Mouse (Mus musculus): ENCODE data around the gene Rxra. TPM values are rescaled to one million over a fixed set of nuclear protein-coding genes. Genes with fewer than 3 reads are reported as not detected.

Gene Rxra
- polyA plus RNA-seq, 1 experiment, result 7.0 TPM

DNA sequence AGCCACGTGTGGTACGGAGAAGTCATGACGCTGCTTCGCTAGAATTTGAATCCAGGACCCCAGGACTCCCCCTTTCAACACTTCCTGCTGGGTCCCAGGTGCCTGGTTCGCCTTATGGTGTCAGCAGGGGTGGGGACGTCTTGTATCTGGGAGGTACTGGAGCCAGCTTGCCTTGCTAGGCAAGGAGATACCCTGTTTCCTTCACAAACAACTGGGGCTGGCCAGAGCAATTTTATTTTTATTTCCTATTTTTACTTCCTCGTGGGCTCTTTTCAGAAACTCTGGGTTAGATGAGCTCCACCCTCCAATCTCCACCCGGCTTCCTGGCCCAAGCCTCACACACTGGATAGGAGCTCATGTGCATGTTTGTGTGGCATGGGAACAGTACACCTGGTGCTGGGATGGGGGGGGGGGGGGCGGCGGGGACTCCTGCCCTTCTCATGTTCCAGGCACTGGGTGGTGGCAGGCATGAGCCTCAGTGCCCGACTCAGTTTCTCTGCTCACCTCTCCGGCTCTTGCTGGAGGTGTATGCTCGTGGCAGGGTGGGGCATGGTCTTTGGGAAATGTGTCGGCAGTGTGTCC lies 15.0 kb downstream of the Rxra start:
- TF ChIP-seq FLI1 (IDR thresholded peaks at IDR 0.05; ENCODE audit: low read length) (no peak), GATA1 (IDR thresholded peaks at IDR 0.05; ENCODE audit: borderline replicate concordance, low read length) (no peak)
- H3K27me3 ChIP-seq (replicated peaks), result peaks cover 94% of the 10 kb centered on the region
- no peak overlapping the region for H3K4me3 ChIP-seq (replicated peaks)
- H3K9me3 ChIP-seq, result no peaks in the 10 kb centered on the region
- peaks cover 21% of the 10 kb centered on the region for H3K4me1 ChIP-seq
- no peaks in the 10 kb centered on the region for H3K36me3 ChIP-seq (replicated peaks; ENCODE audit: low read length)

GRCm38 (mm10) chr2:27692608-27693007 lies 16.4 kb downstream of the Rxra start:
- Histone ChIP-seq H3K27me3 (replicated peaks) (peaks cover 94% of the 10 kb centered on the region), H3K9me3 (no peaks in the 10 kb centered on the region), H3K36me3 (replicated peaks; ENCODE audit: low read length) (no peaks in the 10 kb centered on the region), H3K4me1 (peaks cover 21% of the 10 kb centered on the region), H3K4me3 (replicated peaks) (no peak overlapping the region)
- TF ChIP-seq FLI1 (IDR thresholded peaks at IDR 0.05; ENCODE audit: low read length) (no peak), GATA1 (IDR thresholded peaks at IDR 0.05; ENCODE audit: borderline replicate concordance, low read length) (no peak)

GRCm38 (mm10) chr2:27693684-27694083 lies 17.4 kb downstream of the Rxra start:
- H3K4me3 ChIP-seq (replicated peaks), result no peak overlapping the region
- TF ChIP-seq FLI1 (IDR thresholded peaks at IDR 0.05; ENCODE audit: low read length) (no peak), GATA1 (IDR thresholded peaks at IDR 0.05; ENCODE audit: borderline replicate concordance, low read length) (no peak)
- no peaks in the 10 kb centered on the region for H3K9me3 ChIP-seq
- H3K36me3 ChIP-seq (replicated peaks; ENCODE audit: low read length), result no peaks in the 10 kb centered on the region
- H3K4me1 ChIP-seq, result peaks cover 12% of the 10 kb centered on the region
- peaks cover 94% of the 10 kb centered on the region for H3K27me3 ChIP-seq (replicated peaks)

GRCm38 (mm10) chr2:27699574-27699973 lies 23.3 kb downstream of the Rxra start:
- Histone ChIP-seq H3K4me3 (replicated peaks) (no peak overlapping the region), H3K36me3 (replicated peaks; ENCODE audit: low read length) (no peaks in the 10 kb centered on the region), H3K27me3 (replicated peaks) (peaks cover 90% of the 10 kb centered on the region), H3K9me3 (no peaks in the 10 kb centered on the region), H3K4me1 (peaks cover 25% of the 10 kb centered on the region)
- TF ChIP-seq FLI1 (IDR thresholded peaks at IDR 0.05; ENCODE audit: low read length) (no peak), GATA1 (IDR thresholded peaks at IDR 0.05; ENCODE audit: borderline replicate concordance, low read length) (no peak)

DNA sequence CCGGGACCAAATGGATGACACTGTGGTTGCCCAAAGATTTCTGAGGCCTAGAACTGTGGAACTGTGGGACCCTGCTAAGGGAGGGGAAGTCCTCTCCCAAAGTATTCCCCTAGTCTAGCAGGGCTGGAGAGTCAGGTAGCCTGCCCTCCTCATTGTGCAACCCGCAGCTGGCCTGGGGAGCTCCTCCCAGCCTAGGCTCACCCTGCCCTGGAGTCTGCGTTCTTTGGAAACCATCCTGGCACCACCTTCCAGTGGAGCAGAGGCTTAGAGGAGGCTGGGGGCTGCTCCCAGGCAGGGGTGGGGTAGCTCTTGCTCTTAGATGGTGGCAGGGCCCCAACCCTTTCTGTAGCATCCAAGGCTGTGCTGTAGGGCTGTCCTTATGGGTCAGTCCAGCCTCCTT lies 26.0 kb downstream of the Rxra start:
- TF ChIP-seq GATA1 (IDR thresholded peaks at IDR 0.05; ENCODE audit: borderline replicate concordance, low read length) (no peak), FLI1 (IDR thresholded peaks at IDR 0.05; ENCODE audit: low read length) (no peak)
- Histone ChIP-seq H3K36me3 (replicated peaks; ENCODE audit: low read length) (no peaks in the 10 kb centered on the region), H3K27me3 (replicated peaks) (peaks cover 77% of the 10 kb centered on the region), H3K4me3 (replicated peaks) (no peak overlapping the region), H3K9me3 (no peaks in the 10 kb centered on the region), H3K4me1 (peaks cover 26% of the 10 kb centered on the region)

DNA sequence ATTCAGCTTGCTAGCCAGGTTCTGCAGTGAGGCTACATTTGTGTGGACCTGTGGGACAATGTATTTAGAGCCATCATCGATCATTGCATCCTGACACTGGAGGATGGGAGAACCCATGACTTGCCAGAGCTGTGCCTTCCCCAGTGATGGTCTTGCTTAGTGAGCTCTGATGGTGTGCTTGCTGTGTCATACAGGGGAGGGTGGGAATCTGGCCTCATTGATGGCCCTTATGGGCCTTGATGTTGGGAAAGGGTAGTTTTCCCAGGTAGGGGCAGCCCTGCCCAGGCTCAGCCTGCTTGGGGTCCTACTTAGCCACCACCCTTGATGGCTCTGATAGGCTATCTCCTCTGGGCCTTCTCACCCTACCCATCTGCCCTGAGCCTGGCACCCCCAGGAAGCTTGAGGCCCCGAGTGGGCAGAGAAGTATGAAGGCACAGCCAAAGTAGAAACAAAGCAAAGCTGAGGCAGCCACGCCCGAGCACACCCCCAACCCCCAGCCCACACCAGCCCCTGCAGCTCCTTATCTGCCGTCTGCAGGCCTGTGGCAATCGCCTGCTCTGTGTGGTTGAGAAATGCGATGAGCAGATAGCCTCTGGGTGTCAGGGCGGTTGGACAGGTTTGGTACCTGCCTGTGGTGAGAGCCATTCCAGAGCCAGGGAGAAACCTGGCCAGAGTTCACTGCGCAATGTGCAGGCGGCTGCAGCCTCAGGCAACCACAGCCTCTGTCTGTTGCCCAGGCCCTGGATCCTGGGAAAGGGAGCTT lies 26.8 kb downstream of the Rxra start:
- no peak overlapping the region for H3K4me3 ChIP-seq (replicated peaks)
- no peaks in the 10 kb centered on the region for H3K9me3 ChIP-seq
- H3K27me3 ChIP-seq (replicated peaks), result peaks cover 71% of the 10 kb centered on the region
- TF ChIP-seq GATA1 (IDR thresholded peaks at IDR 0.05; ENCODE audit: borderline replicate concordance, low read length), result no peak
- TF ChIP-seq FLI1 (IDR thresholded peaks at IDR 0.05; ENCODE audit: low read length), result no peak
- H3K36me3 ChIP-seq (replicated peaks; ENCODE audit: low read length), result no peaks in the 10 kb centered on the region
- peaks cover 26% of the 10 kb centered on the region for H3K4me1 ChIP-seq

DNA sequence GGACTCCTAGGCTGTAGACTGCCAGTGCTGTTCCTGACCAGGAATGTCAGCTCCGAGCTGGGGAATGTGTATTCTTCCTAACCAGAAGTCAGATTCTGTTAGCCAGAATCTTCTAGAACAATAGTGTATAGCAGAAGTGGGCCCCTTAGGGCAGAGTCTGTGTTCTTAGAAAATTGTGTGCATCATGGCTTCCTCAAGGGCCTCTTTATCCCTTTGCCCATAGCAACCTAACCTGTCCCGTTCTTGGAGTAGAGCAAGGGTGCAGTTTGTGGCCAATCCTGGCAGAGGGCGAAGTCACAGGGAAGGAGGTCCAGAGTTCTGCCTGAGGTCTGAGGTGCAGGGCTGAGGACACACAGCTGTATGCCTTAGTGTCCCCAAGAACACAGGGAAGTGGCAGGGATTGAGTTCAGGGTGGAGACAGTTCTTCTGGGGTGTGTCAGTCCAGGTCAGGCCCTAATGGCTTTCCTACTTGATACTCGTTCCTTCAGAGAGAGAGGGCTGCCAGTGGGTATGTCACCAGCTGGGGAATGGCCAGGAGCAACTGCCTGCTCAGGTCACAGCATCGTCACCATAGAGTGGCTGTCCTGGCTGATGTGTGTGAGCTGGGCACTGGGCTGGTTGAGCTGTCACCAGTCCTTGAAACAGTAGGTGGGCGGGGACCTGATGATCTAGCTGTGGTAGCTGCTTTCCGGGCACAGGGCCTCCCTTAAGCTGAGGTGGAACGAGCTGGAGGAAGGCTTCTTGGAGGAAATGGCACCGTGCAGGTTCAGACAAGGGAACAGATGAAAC lies 27.8 kb downstream of the Rxra start:
- Histone ChIP-seq H3K36me3 (replicated peaks; ENCODE audit: low read length) (no peaks in the 10 kb centered on the region), H3K4me1 (peaks cover 26% of the 10 kb centered on the region), H3K27me3 (replicated peaks) (peaks cover 71% of the 10 kb centered on the region), H3K4me3 (replicated peaks) (no peak overlapping the region), H3K9me3 (no peaks in the 10 kb centered on the region)
- TF ChIP-seq GATA1 (IDR thresholded peaks at IDR 0.05; ENCODE audit: borderline replicate concordance, low read length), result no peak
- TF ChIP-seq FLI1 (IDR thresholded peaks at IDR 0.05; ENCODE audit: low read length), result no peak

- H3K36me3 ChIP-seq (replicated peaks; ENCODE audit: low read length), result no peaks in the 10 kb centered on the region
- H3K27me3 ChIP-seq (replicated peaks), result peaks cover 73% of the 10 kb centered on the region
- TF ChIP-seq GATA1 (IDR thresholded peaks at IDR 0.05; ENCODE audit: borderline replicate concordance, low read length), result no peak
- TF ChIP-seq FLI1 (IDR thresholded peaks at IDR 0.05; ENCODE audit: low read length), result no peak
- H3K9me3 ChIP-seq, result no peaks in the 10 kb centered on the region
- H3K4me1 ChIP-seq, result peaks cover 24% of the 10 kb centered on the region
- H3K4me3 ChIP-seq (replicated peaks), result no peak overlapping the region
These were observed 28.4 kb downstream of the Rxra start for GRCm38 (mm10) chr2:27704641-27705040.

GRCm38 (mm10) chr2:27710871-27711382 lies 34.7 kb downstream of the Rxra start:
- Histone ChIP-seq H3K4me3 (replicated peaks) (no peak overlapping the region), H3K9me3 (no peaks in the 10 kb centered on the region), H3K27me3 (replicated peaks) (peaks cover 68% of the 10 kb centered on the region), H3K4me1 (peaks cover 7% of the 10 kb centered on the region; the same call in 1 of the 2 replicates), H3K36me3 (replicated peaks; ENCODE audit: low read length) (no peaks in the 10 kb centered on the region)
- no peak for TF ChIP-seq GATA1 (IDR thresholded peaks at IDR 0.05; ENCODE audit: borderline replicate concordance, low read length)

Data from megakaryocyte, embryonic 14.5 days (primary cell).